Mouse (Mus musculus): Measurements from ENCODE around the gene Dock1.

Gene Dock1

GRCm38 (mm10) chr7:134862000-134862399, 191.5 kb downstream of the Dock1 start:
- no peak for DNase-seq

GRCm38 (mm10) chr7:134864175-134864574, 193.7 kb downstream of the Dock1 start:
- peak in 1 of 2 experiments; percentile 5 for DNase-seq

DNA sequence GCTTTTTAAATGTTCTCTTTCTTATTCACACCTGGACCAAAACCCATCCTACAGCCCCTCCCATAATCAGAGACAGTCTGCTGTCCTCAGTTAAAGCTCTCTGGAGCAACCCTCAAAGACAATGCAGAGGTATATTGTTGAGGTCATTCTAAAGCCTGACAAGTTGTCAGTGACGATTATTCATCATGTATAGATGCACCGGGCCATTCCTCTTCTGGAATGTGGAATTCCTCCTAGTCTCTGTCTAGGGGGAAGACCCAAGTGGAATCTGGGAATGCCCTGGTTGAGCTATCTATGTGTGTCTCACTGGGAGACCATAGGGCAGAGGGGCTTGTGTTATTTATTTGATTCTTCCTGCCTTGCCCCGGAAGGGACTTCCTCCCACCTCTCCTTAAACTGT, 202.1 kb downstream of the Dock1 start:
- DNase-seq, result no peak

- no peak for DNase-seq
Measured at GRCm38 (mm10) chr7:134872981-134873380, 202.5 kb downstream of the Dock1 start.

DNA sequence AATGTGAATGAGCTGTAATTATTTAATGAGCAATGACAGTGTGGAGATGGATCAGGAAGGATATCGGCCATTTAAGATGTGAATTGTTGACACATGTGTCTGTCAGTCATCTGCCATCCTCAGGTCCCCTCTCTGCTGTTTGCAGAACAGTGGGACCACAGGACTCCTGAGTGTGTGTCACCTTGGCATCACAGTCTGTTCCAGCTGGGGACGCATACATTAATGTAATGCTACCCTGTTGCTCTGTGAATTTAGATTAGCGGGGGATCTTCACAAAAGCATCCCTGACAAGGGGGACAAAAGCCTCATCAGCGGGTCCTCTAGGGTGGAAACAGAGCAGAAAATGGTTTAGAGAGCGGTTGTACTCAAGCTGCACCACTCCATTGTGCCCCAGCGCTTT, 208.5 kb downstream of the Dock1 start:
- DNase-seq, result no peak

DNA sequence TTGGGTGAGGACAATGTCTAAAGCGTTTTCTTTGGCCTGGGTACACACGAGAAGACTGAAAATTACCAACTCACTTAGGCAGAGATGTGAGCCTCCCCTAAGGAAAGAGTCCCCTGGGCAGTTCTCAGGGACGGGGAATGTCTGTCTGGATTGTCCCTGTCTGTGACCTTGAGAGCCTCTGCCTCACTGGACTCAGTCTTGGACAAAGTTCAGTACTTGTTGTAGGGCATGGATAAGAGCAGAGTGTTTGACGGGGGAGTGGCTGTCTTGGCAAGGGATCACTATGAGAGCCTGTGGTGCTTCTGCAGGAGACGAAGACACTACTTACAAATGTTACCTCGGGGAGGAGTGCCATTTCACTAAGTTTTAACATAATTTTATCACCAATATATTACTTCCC, 210.0 kb downstream of the Dock1 start:
- DNase-seq, result no peak

GRCm38 (mm10) chr7:134883516-134883915, 213.1 kb downstream of the Dock1 start:
- no peak for DNase-seq

DNA sequence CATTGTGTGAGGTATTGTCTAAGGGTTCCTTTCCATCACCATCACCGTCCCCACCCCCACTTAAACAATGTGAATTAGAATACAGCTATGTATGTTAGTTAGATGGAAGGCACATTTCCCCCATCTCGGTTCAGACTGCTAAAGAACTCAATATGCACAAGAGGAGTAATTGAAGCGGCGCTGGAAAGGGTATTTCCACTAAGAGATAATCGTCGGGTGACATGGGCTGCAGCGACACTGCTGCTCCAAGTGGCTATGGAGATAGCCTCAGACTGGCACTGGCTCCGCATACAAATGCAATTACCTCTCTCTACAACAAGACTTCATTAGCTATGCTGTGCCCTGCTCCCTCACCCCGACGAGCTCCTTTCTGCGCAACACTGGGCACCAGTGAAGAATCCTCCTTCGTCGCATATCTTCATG, 222.0 kb downstream of the Dock1 start:
- DNase-seq, result no peak

DNA sequence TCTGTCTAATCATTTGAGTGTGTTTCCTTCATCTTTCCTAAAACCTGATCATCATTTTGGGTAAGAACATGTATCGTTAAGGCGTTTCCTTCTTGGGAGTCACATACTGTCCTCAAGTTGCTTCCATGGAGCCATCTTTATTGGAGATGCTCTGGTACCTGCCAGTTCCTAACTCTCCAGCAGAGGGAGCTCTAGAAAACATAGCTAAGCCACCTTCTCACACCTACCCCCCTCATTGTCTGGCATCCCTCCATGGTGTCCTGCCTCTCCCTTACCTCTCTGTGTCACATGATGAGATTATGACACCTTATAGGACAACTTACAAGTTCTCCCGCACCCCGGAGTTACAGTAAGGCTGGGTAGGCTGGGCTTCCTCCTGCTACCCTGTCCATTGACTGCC, 222.5 kb downstream of the Dock1 start:
- peak in 1 of 2 experiments; percentile 14 for DNase-seq

- DNase-seq, result no peak
Measured at GRCm38 (mm10) chr7:134894604-134895003, 224.2 kb downstream of the Dock1 start.

DNA sequence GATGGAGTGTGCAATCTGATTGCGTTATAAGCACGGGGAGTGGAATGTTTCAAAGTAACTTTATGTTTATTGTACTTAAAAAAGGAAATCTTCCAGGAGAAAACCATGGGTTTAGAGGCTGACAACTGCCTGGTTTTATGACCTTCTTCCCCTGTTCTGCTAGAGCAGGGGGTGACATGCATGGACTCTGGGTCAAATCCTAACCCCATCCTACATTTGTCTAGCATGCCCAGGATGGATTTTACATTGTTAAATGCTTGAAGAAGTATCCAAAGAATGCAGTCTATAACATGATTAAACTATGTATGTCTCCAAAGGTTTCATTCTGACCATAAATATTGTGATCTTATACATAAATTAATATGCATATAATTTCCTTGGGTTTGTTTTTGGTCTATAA, 229.0 kb downstream of the Dock1 start:
- no peak for DNase-seq

GRCm38 (mm10) chr7:134901992-134902391, 231.5 kb downstream of the Dock1 start:
- DNase-seq, result no peak

GRCm38 (mm10) chr7:134931886-134932285, 261.4 kb downstream of the Dock1 start:
- no peak for DNase-seq

DNA sequence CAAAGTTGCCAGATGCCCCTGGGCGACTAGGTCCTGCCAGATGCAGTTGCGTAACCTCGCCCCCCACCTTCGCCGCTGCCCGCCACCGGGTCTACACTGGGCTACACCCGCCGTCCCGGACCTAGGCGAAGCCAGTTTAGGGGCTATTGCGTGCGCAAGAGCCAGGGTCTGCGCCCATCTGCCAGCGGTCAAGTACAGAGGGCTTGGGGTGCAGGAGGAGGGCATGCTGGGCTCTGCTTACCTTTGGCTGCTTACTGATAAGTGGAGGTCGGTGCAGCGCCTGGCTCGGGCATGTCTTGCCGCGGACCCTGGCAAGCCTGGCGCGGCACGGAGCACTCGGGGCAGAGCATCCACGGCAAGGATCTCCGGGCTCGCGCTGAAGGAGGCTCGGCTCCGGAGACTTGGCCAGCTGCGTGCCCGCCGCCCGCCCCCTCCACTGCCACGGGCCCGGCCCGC, 267.0 kb downstream of the Dock1 start:
- DNase-seq, result peak; percentile 10 to 14

DNA sequence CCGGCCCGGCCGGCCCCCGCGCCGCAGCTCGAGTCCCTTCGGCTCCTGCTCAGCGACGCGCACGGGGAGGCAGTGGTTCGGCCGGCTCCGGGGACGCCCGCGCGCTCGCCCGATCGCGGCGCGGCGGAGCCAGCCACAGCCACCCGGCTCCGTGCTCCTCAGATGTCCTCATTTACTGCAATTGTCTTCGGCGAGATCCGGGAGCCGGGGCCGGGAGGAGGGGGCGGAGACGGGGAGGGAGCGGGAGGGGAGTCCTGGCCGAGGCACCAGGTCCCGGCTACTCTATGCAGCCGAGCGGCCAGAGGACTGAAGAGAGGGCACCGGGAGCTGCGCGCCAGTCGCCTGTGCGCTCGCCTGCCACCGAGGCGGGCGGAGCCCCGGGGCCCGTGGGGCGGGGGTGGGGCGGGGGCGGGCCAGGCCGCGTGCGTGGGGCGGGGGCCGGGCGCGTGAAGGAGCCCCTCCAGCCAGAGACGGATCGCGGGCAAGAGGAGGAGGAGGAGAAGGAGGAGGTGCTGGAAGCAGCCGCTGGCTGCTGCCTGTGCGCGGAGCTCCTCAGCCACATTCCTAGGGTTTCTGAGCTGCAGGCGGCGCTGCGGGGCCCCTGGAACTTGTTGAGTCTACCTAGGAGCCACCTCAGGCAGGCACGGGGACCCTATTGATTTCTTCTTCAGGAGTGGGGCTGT, 267.6 kb downstream of the Dock1 start, which contains the start of gene Fam196a:
Gene Fam196a (minus strand): TSS at position 504 of the 683 bp plus-strand sequence.
- DNase-seq, result peak; percentile 27 to 46

- no peak for DNase-seq
Measured at GRCm38 (mm10) chr7:134941891-134942290, 271.4 kb downstream of the Dock1 start.

- no peak for DNase-seq
Measured at GRCm38 (mm10) chr7:134943063-134943462, 272.6 kb downstream of the Dock1 start.

GRCm38 (mm10) chr7:134943701-134944100, 273.2 kb downstream of the Dock1 start:
- DNase-seq, result no peak

- peak in 1 of 2 experiments; percentile 21 for DNase-seq
Measured at GRCm38 (mm10) chr7:134945925-134946716, 275.7 kb downstream of the Dock1 start.

- peak in 1 of 2 experiments; percentile 22 for DNase-seq
Measured at GRCm38 (mm10) chr7:134959086-134959485, 288.6 kb downstream of the Dock1 start.

DNA sequence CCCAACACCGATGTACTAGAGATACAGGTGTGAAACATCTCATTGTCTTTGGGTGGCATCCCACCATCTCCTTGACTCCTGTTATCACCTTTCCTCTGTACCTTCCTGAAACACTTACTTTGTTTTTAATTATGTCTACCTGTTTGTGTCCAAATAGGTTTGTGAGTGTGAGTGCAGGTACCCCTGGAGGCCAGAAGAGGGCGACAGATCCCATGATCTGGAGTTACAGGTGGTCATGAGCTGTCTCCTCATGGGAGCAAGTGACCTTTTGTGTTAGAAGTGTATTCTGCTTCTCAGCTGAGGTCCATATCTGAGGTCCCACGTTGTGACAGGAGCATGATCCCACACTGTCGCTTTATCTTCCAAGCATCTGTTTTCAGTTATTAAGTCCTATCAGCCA, 290.4 kb downstream of the Dock1 start:
- DNase-seq, result no peak

- no peak for DNase-seq
Measured at GRCm38 (mm10) chr7:134961608-134962007, 291.2 kb downstream of the Dock1 start.

DNA sequence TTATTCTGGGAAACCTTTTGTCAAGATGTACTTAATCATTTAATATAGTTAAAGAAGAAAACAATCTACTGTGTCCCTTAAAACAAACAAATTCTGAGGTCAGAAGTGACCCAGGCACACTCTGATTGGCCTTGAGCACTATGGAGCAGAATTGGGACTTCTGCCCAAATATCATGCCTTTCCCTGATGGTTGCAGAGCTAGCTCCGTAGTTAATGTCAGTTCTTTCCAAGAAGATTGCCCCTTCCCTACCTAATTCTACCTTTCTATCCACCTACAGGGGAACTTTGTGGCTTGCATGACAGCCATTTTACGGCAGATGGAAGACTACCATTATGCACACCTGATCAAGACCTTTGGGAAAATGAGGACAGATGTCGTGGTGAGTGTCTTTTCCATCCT, 319.8 kb downstream of the Dock1 start:
- DNase-seq, result no peak

DNA sequence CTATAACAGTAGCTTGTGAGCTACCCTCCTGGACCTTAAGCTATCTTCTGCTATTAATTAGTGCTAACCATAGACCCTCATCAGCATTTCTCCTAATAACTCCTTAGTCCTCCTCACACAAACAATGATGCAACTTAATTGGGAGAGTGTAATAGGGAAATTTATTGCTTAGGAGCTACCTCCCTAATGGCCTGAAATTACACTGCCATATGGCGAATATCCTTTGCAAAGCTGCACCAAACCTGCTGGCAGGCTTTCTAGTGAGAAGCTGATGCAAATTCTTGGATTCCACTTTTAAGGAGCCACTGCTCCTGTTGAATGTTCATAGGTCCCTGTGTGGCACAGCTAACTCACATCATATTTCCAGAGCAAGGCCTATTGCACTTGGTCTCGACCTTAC, 320.5 kb downstream of the Dock1 start:
- peak in 1 of 2 experiments; percentile 4 for DNase-seq
